Mouse (Mus musculus): ENCODE measurements around the gene Enkd1. TPM values are rescaled to one million over a fixed set of nuclear protein-coding genes. Genes with fewer than 3 reads are reported as not detected.

Enkd1 gene
- polyA plus RNA-seq, 1 experiment from 2014 or later = 14.9 TPM

Other genes with a start within 250 kb of the Enkd1 start
- 153 and 159 TPM in 2 replicates for gene Tppp3, start 236.7 kb downstream of the Enkd1 start, polyA plus RNA-seq (2015; fragmentation: Nextera tagmentation; extraction: Ambion mirVana)
- 33.6 and 38.4 TPM in 2 replicates for gene Zdhhc1, start 211.3 kb downstream of the Enkd1 start, polyA plus RNA-seq (2015; fragmentation: Nextera tagmentation; extraction: Ambion mirVana)
- 2.7 and 3.6 TPM in 2 replicates for gene Hsd11b2, start 189.5 kb downstream of the Enkd1 start, polyA plus RNA-seq (2015; fragmentation: Nextera tagmentation; extraction: Ambion mirVana)
- 226 and 244 TPM in 2 replicates for gene Atp6v0d1, start 142.2 kb downstream of the Enkd1 start, polyA plus RNA-seq (2015; fragmentation: Nextera tagmentation; extraction: Ambion mirVana)
- gene Ripor1, start 103.0 kb downstream of the Enkd1 start, polyA plus RNA-seq (2015; fragmentation: Nextera tagmentation; extraction: Ambion mirVana) = 33.8 and 35.2 TPM in 2 replicates
- gene Ctcf, start 71.6 kb downstream of the Enkd1 start, polyA plus RNA-seq (2015; fragmentation: Nextera tagmentation; extraction: Ambion mirVana) = 93.8 and 100 TPM in 2 replicates
- 1.4 TPM in 2 replicates for gene Agrp, start 70.8 kb downstream of the Enkd1 start, polyA plus RNA-seq (2015; fragmentation: Nextera tagmentation; extraction: Ambion mirVana)
- gene Carmil2, start 21.9 kb downstream of the Enkd1 start, polyA plus RNA-seq (2015; fragmentation: Nextera tagmentation; extraction: Ambion mirVana) = 22.9 and 23.0 TPM in 2 replicates
- gene Acd, start 7.1 kb downstream of the Enkd1 start, polyA plus RNA-seq (2015; fragmentation: Nextera tagmentation; extraction: Ambion mirVana) = 95.6 and 97.6 TPM in 2 replicates
- gene Pard6a, start 7.1 kb downstream of the Enkd1 start, polyA plus RNA-seq (2015; fragmentation: Nextera tagmentation; extraction: Ambion mirVana) = 50.2 and 57.9 TPM in 2 replicates
- 0.28 and 0.45 TPM in 2 replicates for gene 4933405L10Rik, start 555 bp downstream of the Enkd1 start, polyA plus RNA-seq (2015; fragmentation: Nextera tagmentation; extraction: Ambion mirVana)
- gene Gfod2, start 50.5 kb upstream of the Enkd1 start, polyA plus RNA-seq (2015; fragmentation: Nextera tagmentation; extraction: Ambion mirVana) = 94.0 and 95.6 TPM in 2 replicates
- gene Ranbp10, start 119.1 kb upstream of the Enkd1 start, polyA plus RNA-seq (2015; fragmentation: Nextera tagmentation; extraction: Ambion mirVana) = 9.6 and 12.6 TPM in 2 replicates
- gene Tsnaxip1, start 119.5 kb upstream of the Enkd1 start, polyA plus RNA-seq (2015; fragmentation: Nextera tagmentation; extraction: Ambion mirVana) = 0.77 and 0.93 TPM in 2 replicates
- 45.9 and 59.5 TPM in 2 replicates for gene Cenpt, start 145.1 kb upstream of the Enkd1 start, polyA plus RNA-seq (2015; fragmentation: Nextera tagmentation; extraction: Ambion mirVana)
- gene Thap11, start 146.9 kb upstream of the Enkd1 start, polyA plus RNA-seq (2015; fragmentation: Nextera tagmentation; extraction: Ambion mirVana) = 50.6 and 53.4 TPM in 2 replicates
- 146 and 153 TPM in 2 replicates for gene Nutf2, start 152.4 kb upstream of the Enkd1 start, polyA plus RNA-seq (2015; fragmentation: Nextera tagmentation; extraction: Ambion mirVana)
- gene Edc4, start 172.7 kb upstream of the Enkd1 start, polyA plus RNA-seq (2015; fragmentation: Nextera tagmentation; extraction: Ambion mirVana) = 55.5 and 56.9 TPM in 2 replicates
- 0.53 TPM in 1 of 2 replicates, not detected in the other for gene Nrn1l, start 185.4 kb upstream of the Enkd1 start, polyA plus RNA-seq (2015; fragmentation: Nextera tagmentation; extraction: Ambion mirVana)
- gene Pskh1, start 192.2 kb upstream of the Enkd1 start, polyA plus RNA-seq (2015; fragmentation: Nextera tagmentation; extraction: Ambion mirVana) = 10.6 and 10.8 TPM in 2 replicates
- 4.5 and 4.9 TPM in 2 replicates for gene Ctrl, start 225.7 kb upstream of the Enkd1 start, polyA plus RNA-seq (2015; fragmentation: Nextera tagmentation; extraction: Ambion mirVana)
- gene Psmb10, start 230.2 kb upstream of the Enkd1 start, polyA plus RNA-seq (2015; fragmentation: Nextera tagmentation; extraction: Ambion mirVana) = 59.6 and 71.2 TPM in 2 replicates
- gene Lcat, start 235.2 kb upstream of the Enkd1 start, polyA plus RNA-seq (2015; fragmentation: Nextera tagmentation; extraction: Ambion mirVana) = 1.3 and 3.0 TPM in 2 replicates

All from midbrain, embryonic 16.5 days (tissue).